Mouse (Mus musculus): ENCODE measurements around the gene Ptprr. TPM values are rescaled to one million over a fixed set of nuclear protein-coding genes. Genes with fewer than 3 reads are reported as not detected.

Ptprr gene
- polyA plus RNA-seq, 1 experiment from 2014 or later, result 0.92 TPM

- no peaks in the 10 kb centered on the region for H3K9me3 ChIP-seq
- H3K36me3 ChIP-seq, result no peaks in the 10 kb centered on the region
- H3K27me3 ChIP-seq, result no peaks in the 10 kb centered on the region
Measured at GRCm38 (mm10) chr10:116235299-116235698, 217.3 kb downstream of the Ptprr start.

GRCm38 (mm10) chr10:116242200-116242599 lies 224.2 kb downstream of the Ptprr start:
- peaks cover 2% of the 10 kb centered on the region; the same call in 1 of the 2 replicates for H3K9me3 ChIP-seq
- WGBS, result 81% methylated on average over 7 of the region's 7 CpGs
- no peak overlapping the region for H3K4me3 ChIP-seq (replicated peaks)
- no peaks in the 10 kb centered on the region for H3K36me3 ChIP-seq
- no peak for ATAC-seq (ENCODE audit: insufficient number of reproducible peaks, insufficient read depth, low FRiP score, low TSS enrichment, low read depth)
- no peaks in the 10 kb centered on the region for H3K4me1 ChIP-seq (replicated peaks)
- no peak overlapping the region for H3K4me2 ChIP-seq
- no peak overlapping the region for H3K9ac ChIP-seq (replicated peaks)
- no peaks in the 10 kb centered on the region for H3K27me3 ChIP-seq
- no peak overlapping the region for H3K27ac ChIP-seq

More at GRCm38 (mm10) chr10:116235299-116235698, 217.3 kb downstream of the Ptprr start:
- H3K4me3 ChIP-seq (replicated peaks), result no peak overlapping the region
- no peak overlapping the region for H3K27ac ChIP-seq
- 68% methylated on average over 5 of the region's 5 CpGs for WGBS
- no peak for ATAC-seq (ENCODE audit: insufficient number of reproducible peaks, insufficient read depth, low FRiP score, low TSS enrichment, low read depth)
- no peak overlapping the region for H3K4me2 ChIP-seq
- no peaks in the 10 kb centered on the region for H3K4me1 ChIP-seq (replicated peaks)
- H3K9ac ChIP-seq (replicated peaks), result no peak overlapping the region

DNA sequence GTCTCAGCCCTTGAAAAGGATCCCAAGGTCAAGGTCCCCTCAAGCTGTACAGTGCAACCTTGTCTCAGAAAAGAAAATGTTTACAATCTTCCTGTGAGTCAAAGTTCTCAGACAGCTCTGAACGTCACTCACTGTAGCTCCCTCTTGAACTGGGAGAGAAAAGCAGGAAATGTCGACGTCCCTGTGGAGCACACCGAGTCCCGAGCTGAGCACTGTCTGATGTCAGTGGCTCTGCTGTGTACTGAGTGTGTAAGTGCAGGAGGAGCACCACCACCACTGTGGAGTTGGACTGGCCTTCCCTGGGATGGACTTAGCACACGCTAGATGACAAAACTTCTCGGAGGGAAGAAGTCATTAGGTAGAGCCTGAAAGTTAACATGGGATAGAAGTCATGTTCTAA lies 225.4 kb downstream of the Ptprr start:
- no peaks in the 10 kb centered on the region for H3K36me3 ChIP-seq
- ATAC-seq (ENCODE audit: insufficient number of reproducible peaks, insufficient read depth, low FRiP score, low TSS enrichment, low read depth), result no peak
- H3K9ac ChIP-seq (replicated peaks), result no peak overlapping the region
- H3K27ac ChIP-seq, result no peak overlapping the region
- no peaks in the 10 kb centered on the region for H3K27me3 ChIP-seq
- 55% methylated on average over 7 of the region's 7 CpGs for WGBS
- H3K4me2 ChIP-seq, result no peak overlapping the region
- no peaks in the 10 kb centered on the region for H3K4me1 ChIP-seq (replicated peaks)
- no peak overlapping the region for H3K4me3 ChIP-seq (replicated peaks)
- peaks cover 5% of the 10 kb centered on the region; the same call in 1 of the 2 replicates for H3K9me3 ChIP-seq

DNA sequence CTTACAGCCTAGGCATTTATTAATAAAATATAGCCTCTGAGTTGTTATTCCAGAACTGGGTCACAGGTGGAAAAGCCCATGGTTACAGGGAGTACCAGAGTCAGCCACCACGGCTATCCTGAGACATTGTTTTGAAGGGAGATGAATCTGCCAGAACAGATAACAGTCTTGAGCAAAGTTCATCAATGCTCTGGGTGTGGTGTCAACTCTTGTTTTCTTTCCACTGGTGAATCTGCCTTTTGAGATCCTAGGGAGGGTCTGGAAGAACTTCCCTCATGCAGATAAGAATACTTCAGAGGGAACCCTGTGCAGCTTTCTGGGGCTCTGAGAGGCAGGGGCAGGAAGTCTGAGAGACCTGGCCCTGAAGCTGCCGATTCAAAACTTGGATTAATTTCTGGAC lies 227.6 kb downstream of the Ptprr start:
- 82% methylated on average over 2 of the region's 2 CpGs for WGBS
- H3K36me3 ChIP-seq, result no peaks in the 10 kb centered on the region
- H3K27ac ChIP-seq, result no peak overlapping the region
- no peak overlapping the region for H3K4me2 ChIP-seq
- H3K4me1 ChIP-seq (replicated peaks), result no peaks in the 10 kb centered on the region
- no peak overlapping the region for H3K9ac ChIP-seq (replicated peaks)
- H3K27me3 ChIP-seq, result no peaks in the 10 kb centered on the region
- ATAC-seq (ENCODE audit: insufficient number of reproducible peaks, insufficient read depth, low FRiP score, low TSS enrichment, low read depth), result no peak
- no peak overlapping the region for H3K4me3 ChIP-seq (replicated peaks)
- H3K9me3 ChIP-seq, result peaks cover 5% of the 10 kb centered on the region; the same call in 1 of the 2 replicates

- Histone ChIP-seq H3K36me3 (no peaks in the 10 kb centered on the region), H3K4me2 (no peak overlapping the region), H3K4me3 (replicated peaks) (no peak overlapping the region), H3K27ac (no peak overlapping the region), H3K27me3 (no peaks in the 10 kb centered on the region), H3K9ac (replicated peaks) (no peak overlapping the region), H3K9me3 (no peaks in the 10 kb centered on the region), H3K4me1 (replicated peaks) (no peaks in the 10 kb centered on the region)
- 88% methylated on average over 7 of the region's 7 CpGs for WGBS
- ATAC-seq (ENCODE audit: insufficient number of reproducible peaks, insufficient read depth, low FRiP score, low TSS enrichment, low read depth), result no peak
Measured at GRCm38 (mm10) chr10:116252668-116253067, 234.7 kb downstream of the Ptprr start.

GRCm38 (mm10) chr10:116253972-116254371 lies 236.0 kb downstream of the Ptprr start:
- 48% methylated on average over 6 of the region's 6 CpGs for WGBS
- no peaks in the 10 kb centered on the region for H3K27me3 ChIP-seq
- no peaks in the 10 kb centered on the region for H3K36me3 ChIP-seq
- H3K9me3 ChIP-seq, result no peaks in the 10 kb centered on the region
- H3K9ac ChIP-seq (replicated peaks), result no peak overlapping the region
- no peaks in the 10 kb centered on the region for H3K4me1 ChIP-seq (replicated peaks)
- ATAC-seq (ENCODE audit: insufficient number of reproducible peaks, insufficient read depth, low FRiP score, low TSS enrichment, low read depth), result no peak
- H3K4me3 ChIP-seq (replicated peaks), result no peak overlapping the region
- H3K4me2 ChIP-seq, result no peak overlapping the region
- no peak overlapping the region for H3K27ac ChIP-seq

GRCm38 (mm10) chr10:116259298-116259697 lies 241.3 kb downstream of the Ptprr start:
- ATAC-seq (ENCODE audit: insufficient number of reproducible peaks, insufficient read depth, low FRiP score, low TSS enrichment, low read depth), result no peak
- Histone ChIP-seq H3K27ac (no peak overlapping the region), H3K9me3 (no peaks in the 10 kb centered on the region), H3K9ac (replicated peaks) (no peak overlapping the region), H3K4me2 (no peak overlapping the region), H3K36me3 (no peaks in the 10 kb centered on the region), H3K4me3 (replicated peaks) (no peak overlapping the region), H3K27me3 (no peaks in the 10 kb centered on the region), H3K4me1 (replicated peaks) (0 out of 2 replicates have a peak, but pooled peaks cover 4% of the 10 kb centered on the region)
- WGBS, result 82% methylated on average over 4 of the region's 4 CpGs

DNA sequence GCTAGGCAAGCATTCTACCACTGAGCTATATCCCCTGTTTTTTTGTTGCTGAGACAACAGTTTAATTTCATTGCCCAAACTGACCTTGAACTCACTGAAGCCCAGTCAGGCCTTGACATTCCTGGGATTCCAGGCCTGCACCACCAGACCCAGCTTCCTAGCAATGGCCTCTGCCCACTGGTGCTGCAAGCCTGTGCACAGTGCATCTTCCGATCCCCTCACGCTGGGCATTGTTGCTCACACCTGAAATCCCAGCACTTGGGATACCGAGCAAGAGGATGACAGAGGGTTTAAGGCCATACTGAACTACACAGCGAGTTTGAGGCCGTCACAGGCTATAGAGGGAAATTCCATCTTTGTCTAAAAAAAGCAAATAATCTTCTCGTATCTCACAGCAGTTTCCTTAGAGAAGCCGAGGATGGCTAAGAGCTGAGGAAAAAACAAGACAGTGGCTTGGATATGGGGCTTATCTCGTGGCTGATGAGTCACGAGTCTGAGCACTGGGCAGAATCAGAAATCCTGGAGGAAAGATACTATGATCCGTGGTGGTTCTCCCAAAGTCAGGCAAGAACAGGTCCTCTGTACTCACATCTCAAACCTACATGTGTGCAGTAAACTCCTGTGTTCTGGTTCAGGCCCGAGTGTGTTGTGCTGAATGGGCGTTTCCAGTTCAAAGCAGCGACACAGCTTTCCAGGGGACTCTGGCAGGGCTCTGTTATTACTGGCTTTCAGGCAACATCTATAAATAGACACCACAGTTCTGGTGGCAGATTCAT lies 242.8 kb downstream of the Ptprr start:
- no peak overlapping the region for H3K9ac ChIP-seq (replicated peaks)
- H3K4me2 ChIP-seq, result no peak overlapping the region
- H3K27ac ChIP-seq, result no peak overlapping the region
- no peaks in the 10 kb centered on the region for H3K9me3 ChIP-seq
- WGBS, result 77% methylated on average over 13 of the region's 13 CpGs
- H3K27me3 ChIP-seq, result no peaks in the 10 kb centered on the region
- H3K4me3 ChIP-seq (replicated peaks), result no peak overlapping the region
- no peaks in the 10 kb centered on the region for H3K36me3 ChIP-seq
- 0 out of 2 replicates have a peak, but pooled peaks cover 4% of the 10 kb centered on the region for H3K4me1 ChIP-seq (replicated peaks)
- ATAC-seq (ENCODE audit: insufficient number of reproducible peaks, insufficient read depth, low FRiP score, low TSS enrichment, low read depth), result no peak

DNA sequence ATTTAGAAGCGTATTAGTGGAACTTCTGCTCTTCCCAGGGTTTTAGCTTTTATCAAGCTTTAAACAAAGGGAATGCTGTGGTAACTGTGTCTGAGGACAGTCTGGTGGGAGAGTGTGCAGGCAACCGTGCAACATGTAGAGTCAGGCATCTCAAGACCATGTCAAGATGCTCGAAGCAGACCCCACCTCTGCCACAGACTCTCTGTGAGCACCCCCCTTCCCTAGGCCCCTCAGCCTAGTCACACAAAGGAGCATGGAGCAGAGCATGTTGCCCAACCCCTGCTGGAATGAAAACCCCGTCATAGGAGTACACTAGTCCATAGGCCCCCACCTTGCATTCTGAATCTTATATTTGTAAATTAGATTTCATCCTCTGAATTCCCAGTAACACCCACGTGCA lies 243.5 kb downstream of the Ptprr start:
- Histone ChIP-seq H3K9me3 (no peaks in the 10 kb centered on the region), H3K27me3 (no peaks in the 10 kb centered on the region), H3K27ac (no peak overlapping the region), H3K9ac (replicated peaks) (no peak overlapping the region), H3K36me3 (no peaks in the 10 kb centered on the region), H3K4me2 (no peak overlapping the region), H3K4me1 (replicated peaks) (0 out of 2 replicates have a peak, but pooled peaks cover 4% of the 10 kb centered on the region), H3K4me3 (replicated peaks) (no peak overlapping the region)
- 81% methylated on average over 5 of the region's 5 CpGs for WGBS
- no peak for ATAC-seq (ENCODE audit: insufficient number of reproducible peaks, insufficient read depth, low FRiP score, low TSS enrichment, low read depth)

GRCm38 (mm10) chr10:116264521-116264920 lies 246.5 kb downstream of the Ptprr start:
- Histone ChIP-seq H3K4me2 (no peak overlapping the region), H3K4me3 (replicated peaks) (no peak overlapping the region), H3K36me3 (no peaks in the 10 kb centered on the region), H3K9ac (replicated peaks) (no peak overlapping the region), H3K9me3 (no peaks in the 10 kb centered on the region), H3K27ac (no peak overlapping the region), H3K4me1 (replicated peaks) (0 out of 2 replicates have a peak, but pooled peaks cover 4% of the 10 kb centered on the region), H3K27me3 (no peaks in the 10 kb centered on the region)
- 86% methylated on average over 11 of the region's 11 CpGs for WGBS
- ATAC-seq (ENCODE audit: insufficient number of reproducible peaks, insufficient read depth, low FRiP score, low TSS enrichment, low read depth), result no peak

- H3K4me3 ChIP-seq (replicated peaks), result no peak overlapping the region
- H3K9me3 ChIP-seq, result no peaks in the 10 kb centered on the region
- WGBS, result 86% methylated on average over 15 of the region's 15 CpGs
- no peak for ATAC-seq (ENCODE audit: insufficient number of reproducible peaks, insufficient read depth, low FRiP score, low TSS enrichment, low read depth)
- no peak overlapping the region for H3K4me2 ChIP-seq
- no peak overlapping the region for H3K27ac ChIP-seq
- no peak overlapping the region for H3K9ac ChIP-seq (replicated peaks)
- no peaks in the 10 kb centered on the region for H3K27me3 ChIP-seq
- H3K36me3 ChIP-seq, result no peaks in the 10 kb centered on the region
- 0 out of 2 replicates have a peak, but pooled peaks cover under 1% of the 10 kb centered on the region for H3K4me1 ChIP-seq (replicated peaks)
Measured at GRCm38 (mm10) chr10:116266561-116267433, 248.8 kb downstream of the Ptprr start.

Measured in limb, embryonic 12.5 days (tissue).